Mouse (Mus musculus) 3T3-L1 (cell line): ENCODE results near the gene Ascl4.

Experiments used
- DNase-seq: peaks from one replicate; pipeline ENCODE4 v3.0.0-alpha.2; 2015; ENCODE audit warnings: low read depth, low spot score

Gene Ascl4

DNA sequence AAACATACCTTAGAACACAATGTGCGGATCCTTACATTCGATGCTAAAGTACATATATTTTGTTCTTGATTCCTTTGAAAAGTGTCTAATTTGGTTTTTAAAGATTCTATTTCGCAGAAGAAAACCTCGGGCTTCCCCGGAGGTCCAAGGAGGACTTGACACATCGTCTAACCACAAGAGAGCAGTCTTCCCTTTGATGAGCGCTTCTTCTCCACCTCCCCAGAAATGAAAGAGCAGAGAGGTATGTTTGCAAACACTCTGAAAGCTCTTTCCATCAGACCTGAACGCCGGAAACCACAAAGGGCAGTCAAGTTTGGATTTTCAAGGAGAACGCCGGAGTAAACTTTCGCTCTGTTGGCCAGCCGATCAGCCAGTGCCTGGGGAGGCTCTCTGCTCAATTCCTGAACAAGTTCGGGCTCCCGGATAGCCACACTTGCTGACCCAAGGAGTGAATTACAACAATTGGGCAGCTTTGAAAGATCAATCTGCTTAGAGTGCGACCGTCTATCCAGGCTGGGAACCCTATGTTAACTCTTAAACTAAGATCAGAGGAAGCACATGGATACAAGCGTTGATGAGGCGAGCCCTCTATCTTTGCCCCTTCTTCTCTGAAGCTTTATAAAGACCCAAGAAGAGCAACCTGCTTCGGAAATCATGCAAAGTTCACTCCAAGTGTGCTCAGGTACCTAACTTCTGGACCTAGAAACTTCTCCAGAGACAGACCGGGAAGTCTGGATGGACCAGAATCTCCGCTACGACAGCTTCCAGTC, at the start of gene Ascl4:
Ascl4 (plus strand) TSS at position 6 of the 770 bp plus-strand sequence.
- no peak for DNase-seq

DNA sequence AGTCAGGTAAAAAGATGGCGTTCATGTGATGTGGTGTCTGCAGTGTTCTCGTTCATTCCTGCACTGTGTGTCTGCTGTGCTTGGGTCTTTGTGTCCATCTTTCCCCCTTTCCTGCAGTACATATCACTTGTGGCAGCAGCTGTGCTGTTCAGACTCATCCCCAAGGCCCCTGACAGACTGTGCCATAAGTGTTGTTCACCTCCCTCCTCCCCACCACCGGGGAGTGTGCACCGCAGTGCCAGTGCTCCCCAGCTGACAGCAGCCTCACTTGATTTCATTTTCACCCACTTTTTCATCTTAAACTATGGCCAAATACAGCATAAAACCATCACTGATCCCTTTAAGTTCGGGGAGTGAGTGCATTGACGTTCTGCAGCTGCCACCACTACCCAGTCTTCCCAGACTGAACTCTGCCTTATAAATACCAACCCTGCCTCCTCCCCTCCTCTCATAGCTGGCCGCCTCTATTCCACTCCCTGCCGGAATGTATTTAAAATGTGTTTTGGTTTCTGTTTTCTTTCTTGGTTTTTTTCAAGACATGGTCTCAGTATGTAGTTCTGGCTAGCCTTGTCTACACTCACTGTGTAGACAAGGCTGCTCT, 47.5 kb upstream of the Ascl4 start:
- no peak for DNase-seq

DNA sequence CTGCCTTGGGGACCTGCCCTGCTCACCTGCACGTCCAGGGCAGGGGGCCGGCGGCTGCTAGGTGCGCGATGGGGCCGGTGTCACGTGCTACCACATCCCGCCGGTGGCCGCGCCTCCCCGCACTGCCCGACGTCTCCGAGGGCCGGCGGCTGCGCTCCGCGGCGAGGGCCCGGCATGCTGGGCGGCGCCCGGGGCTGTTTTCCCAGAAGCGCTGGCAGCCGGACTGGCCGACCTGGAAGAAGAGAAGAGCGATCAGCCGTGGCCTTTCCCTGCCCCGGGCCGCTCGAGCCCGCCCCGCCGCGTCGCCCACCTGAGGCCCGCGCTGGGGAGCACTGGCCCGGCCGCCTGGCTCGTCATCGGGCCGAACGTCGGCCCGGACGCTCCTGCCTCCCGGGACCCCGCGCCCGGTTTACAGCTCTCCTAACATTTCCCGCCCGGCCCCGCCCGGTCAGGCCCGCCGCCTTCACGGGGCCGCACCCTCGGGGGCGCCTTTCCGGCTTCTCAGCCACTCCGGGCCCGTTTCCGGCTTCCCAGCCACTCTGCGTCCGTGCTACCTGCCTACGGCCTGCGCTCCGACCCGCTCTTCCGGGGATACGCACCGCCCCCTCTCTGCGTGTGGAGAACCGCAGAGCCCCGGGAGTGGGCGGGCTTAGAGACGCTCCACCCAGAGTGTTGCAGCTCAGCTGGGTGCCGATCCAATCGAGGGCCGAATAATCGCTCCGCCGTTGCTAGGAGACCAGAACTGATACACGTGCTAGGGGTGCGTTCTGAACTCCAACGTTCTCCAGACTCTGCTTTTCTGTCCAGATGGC, 10.8 kb upstream of the Ascl4 start, which contains the start of gene Prdm4:
Prdm4 (minus strand) TSS at position 645 of the 812 bp plus-strand sequence.
- DNase-seq = peak; percentile 99

DNA sequence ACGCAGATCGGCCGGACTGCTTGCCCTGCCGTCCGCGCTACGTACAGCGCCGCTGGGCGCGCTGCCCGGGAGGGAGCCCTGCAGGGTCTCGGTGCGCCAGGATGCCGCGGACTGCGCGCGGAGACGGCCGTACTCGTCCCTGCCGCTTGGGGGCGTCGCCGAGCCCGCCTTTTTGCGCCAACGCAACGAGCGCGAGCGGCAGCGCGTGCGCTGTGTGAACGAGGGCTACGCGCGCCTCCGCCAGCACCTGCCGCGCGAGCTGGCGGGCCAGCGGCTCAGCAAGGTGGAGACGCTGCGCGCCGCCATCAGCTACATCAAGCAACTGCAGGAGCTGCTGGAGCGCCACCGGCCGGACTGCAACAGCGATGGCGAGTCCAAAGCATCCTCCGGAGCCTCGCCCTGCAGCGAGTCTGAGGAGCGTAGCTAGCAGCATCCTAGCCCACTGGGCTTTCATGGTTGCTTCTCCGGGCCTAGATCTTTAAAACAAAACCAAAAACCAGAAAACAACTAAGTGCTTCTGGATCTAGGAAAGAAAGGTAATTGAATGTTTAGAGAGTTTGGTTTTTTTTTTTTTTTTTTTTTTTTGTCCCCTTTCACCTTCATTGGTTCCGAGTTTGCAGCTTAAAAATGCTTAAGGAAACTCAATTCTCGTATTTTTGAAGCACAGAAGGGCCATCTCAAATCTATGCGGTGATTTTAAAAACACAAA, 1.2 kb downstream of the Ascl4 start:
- DNase-seq = no peak

DNA sequence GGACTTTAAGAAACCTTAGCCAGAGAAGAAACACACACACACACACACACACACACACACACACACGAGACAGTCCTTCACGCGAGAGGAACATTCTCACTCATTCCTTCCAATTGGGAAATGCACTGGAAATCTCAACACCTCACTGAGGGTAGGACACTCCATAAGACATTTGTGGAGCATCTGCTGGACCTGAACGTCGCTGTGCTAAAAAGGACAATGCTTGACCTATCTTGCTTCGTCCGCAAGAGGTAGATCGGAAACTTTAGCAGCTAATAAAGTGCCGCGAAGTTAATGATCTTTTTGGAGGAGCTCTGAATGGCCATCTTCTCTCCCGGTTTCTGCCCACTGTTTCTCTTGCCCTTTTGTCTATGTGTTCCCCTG, 1.7 kb downstream of the Ascl4 start:
- DNase-seq = no peak

DNA sequence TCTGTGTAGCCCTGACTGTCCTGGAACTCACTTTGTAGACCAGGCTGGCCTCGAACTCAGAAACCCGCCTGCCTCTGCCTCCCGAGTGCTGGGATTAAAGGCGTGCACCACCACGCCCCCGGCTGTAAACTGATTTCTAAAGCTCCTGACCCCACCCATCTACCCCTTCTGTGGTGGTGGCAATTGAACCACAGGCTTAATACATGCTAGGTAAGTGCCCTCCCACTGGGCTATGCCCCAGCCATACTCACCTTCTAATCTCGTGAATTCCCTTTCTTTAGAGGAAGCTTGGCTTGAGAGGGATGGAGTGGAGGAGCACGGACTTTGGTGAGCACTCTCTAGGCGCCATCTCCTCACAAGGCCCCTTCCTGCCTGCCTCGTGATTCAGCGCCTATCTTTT, 2.5 kb downstream of the Ascl4 start:
- DNase-seq = no peak

DNA sequence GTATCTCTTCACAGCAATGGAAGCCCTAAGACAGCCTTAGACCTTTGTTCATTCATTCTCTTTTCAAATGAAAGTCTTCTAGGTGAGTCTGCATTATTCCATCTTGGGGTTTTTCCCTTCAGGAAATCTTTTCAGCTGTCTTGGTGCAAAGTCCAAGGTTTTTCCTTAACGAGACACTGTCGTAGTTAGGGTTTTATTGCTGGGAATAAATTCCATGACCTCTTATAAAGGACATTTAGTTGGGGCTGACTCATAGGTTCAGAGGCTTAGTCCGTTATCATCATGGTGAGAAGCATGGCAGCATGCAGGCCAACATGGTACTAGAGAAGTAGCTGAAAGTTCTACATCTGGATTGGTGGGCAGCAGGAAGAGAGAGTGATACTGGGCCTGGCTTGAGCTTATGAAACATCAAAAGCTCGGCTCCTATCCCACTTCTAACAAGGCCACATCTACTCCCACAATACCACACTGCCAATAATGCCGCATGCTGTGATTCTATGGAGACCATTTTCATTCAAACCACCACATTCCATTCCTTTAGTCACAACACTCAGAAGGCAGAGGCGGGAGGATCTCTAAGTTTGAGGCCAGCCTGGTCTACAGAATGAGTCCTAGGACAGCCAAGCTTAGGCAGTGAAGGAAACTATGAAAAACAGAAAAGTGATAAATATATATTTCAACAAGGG, 8.9 kb downstream of the Ascl4 start:
- no peak for DNase-seq

DNA sequence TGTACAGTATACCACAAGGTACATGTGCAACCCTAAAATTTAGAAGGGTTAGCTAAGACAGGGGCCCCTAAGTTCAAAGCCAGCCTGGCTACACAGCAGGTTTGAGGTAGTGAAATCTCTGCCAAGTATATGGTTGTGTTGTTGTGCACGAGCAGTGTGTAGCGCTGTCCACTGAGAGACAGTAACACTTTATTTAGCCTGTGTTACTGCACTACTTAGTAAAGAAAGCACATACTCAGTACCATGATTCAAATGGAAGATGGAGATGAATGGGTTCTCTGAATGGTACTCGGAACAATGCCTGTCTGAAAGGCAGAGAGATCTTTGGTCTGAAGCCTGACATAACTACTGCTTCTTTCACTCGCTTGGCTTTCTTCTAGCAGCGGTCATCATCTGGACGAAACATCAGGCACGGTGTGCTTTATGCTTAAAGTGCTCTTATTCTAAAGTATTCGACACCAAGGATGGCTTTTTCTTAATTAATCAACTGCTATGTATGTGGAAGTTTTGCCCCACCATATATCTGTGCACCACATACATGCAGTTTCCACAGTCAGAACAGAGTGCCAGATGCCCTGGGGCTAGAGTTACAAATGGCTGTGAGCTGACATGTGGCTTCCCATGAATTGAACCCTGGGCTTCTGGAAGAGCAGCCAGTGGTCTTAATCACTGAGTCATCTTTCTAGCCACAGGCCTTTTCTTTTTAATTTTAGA, 21.2 kb downstream of the Ascl4 start:
- DNase-seq = peak; percentile 27

DNA sequence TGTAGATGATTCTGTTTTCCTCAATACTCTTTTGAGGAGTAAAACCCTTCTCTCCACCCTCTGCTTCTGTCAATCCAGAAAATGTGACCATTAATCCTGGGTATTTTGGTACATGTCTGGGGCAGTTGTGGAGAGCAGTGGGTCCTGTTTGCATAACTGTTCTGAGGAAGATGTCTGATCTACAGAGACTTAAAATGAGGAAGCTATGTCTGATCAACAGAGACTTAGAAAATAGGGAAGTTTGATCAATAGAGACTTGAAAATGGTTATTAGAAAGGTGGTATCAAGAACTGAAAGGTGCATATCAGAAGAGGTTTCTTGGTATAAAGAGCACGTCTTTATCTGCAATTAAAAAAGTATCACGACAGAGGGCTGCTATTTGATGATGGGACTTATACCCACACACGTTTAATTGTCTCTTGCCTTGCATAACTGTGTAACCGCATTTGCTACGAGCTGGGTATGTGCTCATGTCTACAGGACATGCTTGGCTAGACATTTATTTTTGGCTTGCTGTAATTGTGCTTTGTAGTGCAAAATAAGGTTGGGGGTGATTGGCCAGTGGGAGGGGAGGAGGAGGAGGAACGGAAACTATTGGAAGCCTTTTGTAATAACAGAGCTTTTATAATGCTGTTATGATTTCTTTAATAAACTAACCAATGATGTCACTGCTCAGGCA, 24.4 kb downstream of the Ascl4 start:
- no peak for DNase-seq

DNA sequence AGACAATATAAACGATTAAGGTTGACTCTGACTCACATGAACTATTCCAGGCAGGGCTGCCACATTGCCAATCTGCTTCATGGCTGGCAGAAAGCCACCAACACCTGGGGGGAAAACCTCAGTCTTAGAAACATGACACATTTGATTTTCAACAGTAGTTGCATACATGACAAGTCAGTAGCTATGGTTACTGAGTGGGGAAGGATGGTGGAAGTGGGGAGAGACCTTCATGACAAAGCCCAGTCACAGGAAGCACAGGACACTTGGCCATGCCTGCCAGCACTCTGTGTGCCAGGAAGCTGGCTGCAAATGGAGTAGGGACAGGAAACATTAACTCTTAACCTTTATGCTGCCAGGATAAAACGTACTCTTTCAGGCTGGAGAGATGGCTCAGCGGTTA, 25.9 kb downstream of the Ascl4 start:
- DNase-seq = no peak

DNA sequence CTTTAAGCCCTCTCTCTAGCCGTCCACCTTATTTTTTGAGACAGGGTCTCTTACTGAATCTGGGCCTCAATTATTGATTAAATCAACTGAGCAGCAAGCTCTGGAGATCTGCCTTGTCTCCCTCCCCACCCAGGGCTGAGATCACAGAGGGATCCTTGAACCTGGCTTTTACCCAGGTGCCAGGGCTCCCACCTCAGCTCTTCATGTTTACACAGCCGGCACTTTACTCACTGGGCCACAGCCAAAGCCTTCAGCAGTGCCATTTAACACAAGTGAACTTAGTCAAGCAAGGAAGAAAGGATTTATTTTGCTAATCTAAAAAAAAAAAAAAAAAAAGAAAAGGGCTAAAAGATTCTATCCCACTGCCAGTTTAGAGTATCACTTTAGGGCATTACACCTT, 26.9 kb downstream of the Ascl4 start:
- DNase-seq = no peak

DNA sequence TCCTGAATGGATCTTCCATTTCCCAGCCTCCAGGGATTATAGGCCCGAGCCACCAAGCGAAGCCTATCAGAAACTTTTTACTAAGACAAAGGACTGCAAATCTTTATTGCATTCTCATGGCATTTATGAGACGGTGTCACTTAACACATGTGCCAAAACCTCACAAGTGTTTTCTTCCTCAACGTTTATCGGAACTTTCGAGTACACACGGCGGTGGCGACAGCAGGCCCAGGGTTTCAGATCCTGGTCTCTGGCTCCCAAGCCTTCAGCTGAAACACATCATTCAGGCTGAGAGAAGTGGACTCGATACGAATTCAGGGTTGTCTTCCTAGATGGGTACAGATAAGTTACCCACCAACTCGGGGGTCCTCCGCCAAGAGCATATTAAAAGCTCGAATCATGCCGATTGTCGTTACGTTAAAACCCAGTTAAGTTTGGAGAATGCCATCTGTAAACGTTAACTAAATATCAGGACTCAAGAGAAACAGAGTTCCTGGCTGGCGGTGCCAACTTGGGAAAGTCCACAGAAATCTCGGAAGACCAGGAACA, 29.5 kb downstream of the Ascl4 start:
- DNase-seq = peak; percentile 28

DNA sequence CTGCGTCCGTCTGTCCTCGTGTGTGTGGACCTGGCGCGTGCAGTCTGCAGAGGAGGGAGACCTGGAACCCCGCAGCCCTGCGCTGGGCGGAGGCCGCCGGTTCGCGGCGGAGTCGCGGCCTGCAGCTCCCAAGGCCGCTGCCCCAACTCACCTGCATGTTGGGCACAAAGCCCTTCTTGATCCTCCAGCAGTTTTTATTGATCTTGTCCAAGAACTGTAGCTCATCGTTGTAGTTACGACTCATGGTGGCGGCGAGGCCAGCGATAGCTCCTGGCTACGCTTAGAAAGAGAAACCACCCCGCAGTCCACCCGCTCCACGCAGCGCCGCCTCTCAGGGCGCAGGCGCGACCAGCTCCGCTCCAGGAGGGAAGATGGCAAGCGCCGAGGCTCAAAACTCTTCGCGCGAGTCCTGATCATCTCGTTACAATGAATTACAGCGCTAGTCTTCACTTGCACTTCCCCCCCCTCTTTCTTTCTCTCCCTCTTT, 30.0 kb downstream of the Ascl4 start, which contains the start of gene Rtcb:
Rtcb (minus strand) TSS at position 360 of the 487 bp plus-strand sequence.
- peak; percentile 94 for DNase-seq

DNA sequence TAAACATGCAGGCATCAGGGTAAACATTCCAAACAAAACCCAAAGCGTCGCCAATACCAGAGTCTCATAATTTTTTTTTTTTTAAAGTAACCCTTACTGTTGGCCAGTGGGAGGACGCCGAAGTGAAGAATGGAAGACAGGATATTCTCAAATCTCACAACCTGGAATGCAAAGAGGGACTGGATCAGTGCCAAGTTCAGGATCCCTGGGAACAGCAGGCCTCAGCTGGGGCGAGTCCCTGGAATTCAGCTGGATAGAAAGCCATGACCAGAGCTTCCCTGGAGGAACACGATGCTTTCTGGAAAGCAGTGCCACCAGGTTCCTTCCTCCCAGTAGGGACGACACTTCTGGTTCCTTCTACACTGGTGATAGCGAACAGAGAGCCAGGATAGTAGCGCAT, 35.4 kb downstream of the Ascl4 start:
- DNase-seq = no peak

DNA sequence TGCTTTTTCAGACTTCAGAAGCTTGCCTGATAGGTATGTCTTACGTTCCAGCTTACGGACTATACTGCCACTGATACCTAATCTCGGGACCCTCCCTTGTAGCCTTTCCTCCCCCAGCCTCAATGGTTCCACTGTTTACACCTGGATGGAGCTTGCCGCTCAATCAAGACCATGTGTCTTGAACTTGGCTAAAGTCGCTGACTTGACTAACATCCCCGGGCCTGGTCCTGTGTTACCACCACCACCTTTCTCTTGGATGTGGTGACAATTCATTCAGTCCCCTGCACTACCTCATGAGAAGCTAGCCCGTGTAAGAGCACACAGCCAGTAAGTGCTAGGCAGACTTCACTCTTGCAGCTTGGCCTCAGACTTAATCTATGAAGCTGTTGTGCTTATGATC, 36.8 kb downstream of the Ascl4 start:
- DNase-seq = no peak

DNA sequence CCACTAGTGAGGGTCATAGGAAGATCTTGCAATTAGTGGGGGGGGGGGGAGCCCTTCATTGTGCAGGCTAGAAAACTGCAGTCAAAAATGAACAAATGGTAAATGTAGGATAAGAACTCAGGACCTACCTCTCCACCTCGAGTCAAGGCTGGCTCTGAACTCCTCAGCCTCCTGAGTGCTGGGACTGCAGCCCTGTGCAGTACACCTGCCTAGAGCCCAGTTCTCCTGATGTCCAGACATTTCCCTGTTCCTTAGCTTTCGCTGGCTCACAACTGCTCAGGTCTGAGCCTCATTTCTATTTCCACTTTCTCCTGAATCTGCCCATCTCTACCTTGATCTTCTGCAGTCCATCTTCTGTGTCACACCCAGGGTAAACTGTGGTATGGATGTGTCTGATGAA, 39.0 kb downstream of the Ascl4 start:
- DNase-seq = no peak

DNA sequence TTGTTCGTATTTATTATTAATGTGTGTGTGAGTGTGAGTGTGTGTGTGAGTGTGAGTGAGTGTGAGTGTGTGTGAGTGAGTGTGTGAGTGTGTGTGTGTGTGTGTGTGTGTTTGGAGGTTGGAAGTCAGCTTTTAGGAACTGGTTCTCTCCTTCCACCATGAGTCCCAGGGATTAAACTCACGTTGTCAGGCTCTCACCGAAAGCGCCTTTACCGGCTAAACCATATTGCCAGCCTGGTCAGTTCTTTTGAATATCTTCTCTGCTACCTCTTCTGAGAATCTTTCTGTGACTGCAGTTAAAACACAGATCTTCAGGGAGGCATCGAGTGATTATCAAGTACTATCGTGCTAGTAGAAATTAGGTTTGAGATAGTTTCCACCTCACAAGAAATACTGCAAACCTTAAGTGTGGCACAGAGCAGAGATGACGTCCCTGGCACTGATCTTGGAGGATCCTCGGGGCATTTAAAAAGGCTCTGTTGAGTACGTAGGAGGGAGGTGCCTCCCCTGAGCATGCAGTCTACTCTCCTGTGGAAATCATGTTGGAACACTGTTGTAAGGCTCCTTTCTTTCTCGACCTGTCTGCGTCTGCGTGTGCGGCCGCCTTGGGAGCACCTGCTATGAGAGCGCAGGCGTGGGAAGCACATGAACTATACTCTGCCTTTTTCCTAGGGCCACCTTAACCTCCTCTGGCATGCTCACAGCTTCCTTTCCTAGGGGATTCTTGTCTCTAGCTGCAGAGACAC, 40.1 kb downstream of the Ascl4 start:
- DNase-seq = no peak

DNA sequence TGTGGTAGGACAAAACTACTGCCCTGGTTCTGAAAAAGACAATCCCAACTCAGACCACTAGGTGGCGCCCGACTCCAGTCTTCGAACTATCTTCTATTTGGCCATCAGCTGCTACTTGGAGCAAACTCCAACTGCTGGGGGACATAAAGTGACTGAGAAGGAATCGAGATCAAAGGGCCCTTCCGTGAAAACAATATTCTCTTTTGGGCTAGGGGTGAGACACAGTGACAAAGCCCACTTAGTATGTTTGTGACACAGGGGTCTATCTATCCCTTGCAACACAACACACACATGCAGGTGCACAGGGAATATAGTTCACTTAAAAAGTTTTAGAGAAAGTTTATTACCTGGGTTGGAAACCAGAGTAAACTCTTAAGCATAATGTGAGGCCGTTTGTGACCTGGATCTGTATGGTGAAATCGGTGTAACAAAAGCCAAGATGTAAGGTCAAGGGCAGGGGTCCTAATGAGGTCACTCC, 40.7 kb downstream of the Ascl4 start:
- DNase-seq = peak; percentile 86

DNA sequence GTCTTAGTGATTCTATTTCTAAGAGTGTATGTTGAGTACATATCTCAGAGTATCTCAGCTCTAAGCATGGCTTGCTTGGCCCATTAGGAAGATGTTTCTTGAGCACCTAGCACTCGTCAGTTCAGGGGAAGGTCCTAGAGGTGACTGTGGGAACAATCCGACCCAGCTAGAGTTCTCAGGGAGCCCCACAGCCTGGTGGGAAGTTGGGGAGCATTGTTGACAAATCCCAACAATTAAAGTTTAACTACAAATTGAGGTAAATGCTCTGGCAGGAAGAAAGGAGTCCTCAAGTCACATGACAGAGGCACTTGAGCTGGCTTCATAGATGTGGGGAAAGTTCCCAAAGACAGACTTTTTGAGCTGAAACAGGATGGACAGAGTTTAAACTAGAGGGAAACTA, 41.2 kb downstream of the Ascl4 start:
- DNase-seq = no peak
